Mouse (Mus musculus) retina, embryonic 14.5 days (tissue): ENCODE measurements at regions not wholly inside any gene's neighbourhood (a gene's known extent, or its start where the extent isn't known, plus 50 kb on each side); places are given as distances from the start of the nearest gene placed in this dataset.

ENCODE experiments used
- DNase-seq: peaks from one replicate; pipeline ENCODE4 v3.0.0-alpha.2; 2015; ENCODE audit warnings: low spot score

DNA sequence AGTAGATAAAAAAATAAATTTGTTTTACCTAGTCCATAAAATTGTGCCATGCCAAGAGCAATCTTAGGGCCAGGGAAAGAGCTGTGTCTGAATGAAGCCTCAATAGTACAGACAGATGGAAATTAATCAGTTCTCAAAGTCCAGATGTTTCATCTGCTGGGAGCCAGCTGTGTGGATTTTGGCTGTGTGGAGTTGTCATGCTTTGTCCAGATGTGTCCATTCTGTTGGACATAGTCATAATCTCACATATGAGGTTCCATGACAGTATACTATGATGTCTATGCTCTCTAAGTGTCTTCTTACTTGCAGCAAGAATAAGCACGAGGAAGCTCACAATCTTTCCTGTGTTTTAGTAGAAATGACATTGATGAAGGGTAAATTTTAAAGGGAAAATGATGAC, 105.8 kb upstream of the 4933415F23Rik start:
- DNase-seq: no peak

GRCm38 (mm10) chr1:23207024-23207423, 105.0 kb upstream of the 4933415F23Rik start:
- DNase-seq: no peak

DNA sequence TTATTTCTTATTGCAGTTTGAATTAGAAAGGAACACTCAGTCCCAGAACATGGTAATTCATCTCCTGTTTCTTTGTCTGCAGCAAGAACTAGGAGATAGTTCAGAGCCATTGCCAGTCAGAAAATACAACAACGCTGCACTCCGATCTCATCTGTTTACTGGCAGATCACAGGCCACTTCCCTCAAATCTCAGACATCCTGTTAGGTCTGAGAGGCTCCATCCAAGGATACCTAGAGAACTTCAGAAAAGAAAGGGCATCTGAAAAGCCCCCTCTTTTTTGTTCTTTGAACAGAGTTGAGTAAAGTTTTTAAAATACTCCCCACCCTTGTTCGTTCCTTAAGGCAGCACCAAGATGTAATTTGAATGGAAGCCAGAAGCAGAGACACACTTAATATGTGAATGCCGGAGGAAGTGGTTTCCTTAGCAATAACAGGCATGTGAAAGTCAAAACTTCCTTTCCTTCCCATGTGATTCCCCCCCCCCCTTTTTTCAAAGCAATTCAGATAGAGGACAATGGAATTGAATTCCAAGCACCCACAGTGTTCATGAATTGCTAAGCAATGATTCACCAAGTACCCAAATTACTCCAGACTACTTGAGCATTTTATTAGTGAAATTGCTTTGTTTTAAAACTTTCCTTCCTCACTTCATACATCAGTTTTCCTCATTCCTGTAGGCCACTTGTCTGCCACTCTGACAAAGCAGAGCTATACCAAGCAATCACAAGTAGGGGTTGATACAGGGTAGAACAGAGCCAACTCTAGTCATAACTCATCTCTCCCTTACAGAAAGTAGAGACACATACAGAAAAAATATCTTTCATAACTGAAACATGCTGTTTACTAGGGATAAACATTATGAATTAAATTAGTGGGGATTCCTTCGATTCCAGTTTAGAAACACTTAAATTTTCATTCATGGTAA, 100.7 kb upstream of the 4933415F23Rik start:
- no peak for DNase-seq

DNA sequence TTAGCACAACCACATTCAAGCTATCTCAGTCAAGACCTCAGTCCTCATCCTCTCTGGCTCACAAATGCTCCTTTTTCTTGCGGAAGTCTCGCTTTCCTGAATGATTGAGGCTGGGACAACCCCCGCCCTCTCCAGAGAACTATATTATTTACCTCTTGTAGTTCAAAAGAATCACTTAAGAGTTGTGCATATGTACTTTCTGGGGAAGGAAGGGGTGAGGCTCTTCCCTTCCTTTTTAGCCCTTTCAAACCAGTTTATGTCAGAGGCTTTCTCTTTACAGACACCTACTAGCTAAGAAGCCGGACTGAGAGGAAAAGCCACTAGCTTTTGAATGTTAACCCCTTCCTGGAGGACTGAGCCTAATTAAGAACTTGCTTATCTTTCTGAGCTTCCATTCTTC, 98.4 kb upstream of the 4933415F23Rik start:
- DNase-seq: no peak

GRCm38 (mm10) chr1:23190316-23191005, 88.4 kb upstream of the 4933415F23Rik start:
- no peak for DNase-seq

DNA sequence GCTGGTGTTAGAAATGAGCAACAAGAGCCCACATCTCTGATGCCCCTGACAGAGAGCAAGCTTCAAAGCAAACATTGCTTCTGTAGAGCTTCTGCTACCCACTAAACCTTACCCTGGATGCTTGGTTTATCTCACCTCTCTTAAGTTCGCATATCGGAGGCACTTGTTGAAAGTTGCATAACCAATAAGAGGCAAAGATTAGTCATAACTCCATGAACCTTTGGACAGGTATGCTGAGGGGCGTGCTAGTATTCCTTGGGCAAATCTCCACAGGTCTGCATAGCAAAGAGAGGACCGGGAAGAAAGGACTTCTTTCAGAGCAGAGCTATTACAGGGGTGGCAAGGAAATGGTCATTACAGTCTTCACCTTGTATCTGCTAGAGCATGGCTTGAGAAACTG, 87.7 kb upstream of the 4933415F23Rik start:
- no peak for DNase-seq

- no peak for DNase-seq
Observed at GRCm38 (mm10) chr1:23188216-23188615, 86.2 kb upstream of the 4933415F23Rik start.

DNA sequence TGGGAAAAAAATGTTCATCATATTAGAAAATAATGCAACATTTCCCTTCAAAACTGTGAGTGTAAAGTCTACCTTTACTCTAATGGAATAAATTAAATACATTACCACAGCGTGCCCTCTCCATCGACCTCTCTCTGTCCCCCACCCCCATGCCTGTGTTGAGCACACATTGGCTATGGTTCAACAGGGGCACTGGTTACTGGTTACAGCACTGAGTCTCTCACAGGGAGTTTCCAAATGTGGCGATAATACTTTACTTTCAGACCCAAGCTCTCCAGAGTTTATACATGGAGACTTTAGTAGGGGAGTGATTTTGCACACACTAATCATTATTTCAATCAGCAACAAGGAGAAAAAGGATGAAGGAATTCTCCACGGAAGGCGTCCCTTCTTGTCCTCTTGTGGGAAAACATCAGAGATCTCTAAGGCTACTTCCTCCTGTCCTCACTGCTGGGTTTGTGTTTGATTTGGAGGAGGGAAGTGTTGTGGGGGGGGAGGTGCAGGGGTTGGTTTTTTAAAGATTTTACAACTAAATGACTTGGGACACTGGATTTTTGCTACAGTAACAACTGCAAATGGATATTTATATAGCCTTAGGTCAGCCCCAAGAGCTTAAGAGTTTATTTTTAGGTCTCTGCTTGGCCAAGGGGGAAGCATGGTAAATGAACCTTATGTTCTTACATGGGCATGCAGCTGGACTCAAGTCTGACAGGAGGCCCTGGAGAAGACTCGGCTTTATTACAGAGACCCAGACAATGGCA, 85.6 kb upstream of the 4933415F23Rik start:
- DNase-seq: no peak

DNA sequence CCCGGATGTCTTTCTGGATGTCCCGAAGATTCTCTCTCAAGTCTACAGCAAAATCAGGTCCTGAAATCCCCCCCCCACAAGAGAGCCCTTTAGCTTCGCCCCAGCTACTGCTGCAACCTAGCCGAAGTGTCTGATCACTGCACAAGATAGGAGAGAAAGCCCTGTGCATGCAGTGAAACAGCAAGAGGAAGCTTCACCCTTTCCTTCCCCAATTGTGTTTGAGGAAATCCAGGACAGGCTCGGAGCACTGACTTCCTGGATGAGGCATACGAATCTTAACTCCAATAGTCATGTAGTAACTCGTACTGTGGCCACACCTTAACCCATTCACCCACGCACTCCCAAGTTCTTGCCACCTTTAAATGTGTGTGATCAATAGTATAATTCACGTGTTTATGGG, 82.7 kb upstream of the 4933415F23Rik start:
- DNase-seq: no peak

GRCm38 (mm10) chr1:23182541-23182940, 80.5 kb upstream of the 4933415F23Rik start:
- no peak for DNase-seq

DNA sequence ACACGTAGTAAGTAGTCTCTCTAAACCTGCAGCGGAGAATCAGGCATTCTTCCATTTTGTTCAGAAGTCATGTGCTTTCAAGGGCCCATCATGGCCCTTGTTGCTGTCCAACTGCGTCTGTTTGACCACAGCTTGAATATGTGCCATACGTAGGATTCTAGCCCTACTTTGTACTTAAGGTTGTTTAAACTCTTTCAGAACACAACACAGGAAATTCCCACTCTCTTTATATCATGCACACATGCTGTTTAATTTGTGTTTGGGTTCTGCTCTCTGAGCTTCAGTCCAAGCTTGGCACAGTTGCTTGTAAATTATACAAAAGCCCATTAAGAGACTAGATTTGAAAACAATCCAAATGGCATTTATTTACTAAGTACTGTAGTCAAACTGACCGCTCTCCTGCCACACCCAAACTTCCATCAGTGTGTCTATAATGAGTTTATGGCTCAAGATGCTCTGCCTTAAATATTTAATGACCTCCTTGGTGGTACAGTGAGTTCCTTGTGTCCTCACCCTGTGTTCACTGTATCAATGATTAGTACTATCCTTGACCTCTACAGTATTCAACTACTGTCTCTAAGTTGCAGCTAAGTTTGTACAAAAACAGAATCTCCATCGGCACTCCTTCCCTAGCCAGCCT, 76.4 kb upstream of the 4933415F23Rik start:
- no peak for DNase-seq

DNA sequence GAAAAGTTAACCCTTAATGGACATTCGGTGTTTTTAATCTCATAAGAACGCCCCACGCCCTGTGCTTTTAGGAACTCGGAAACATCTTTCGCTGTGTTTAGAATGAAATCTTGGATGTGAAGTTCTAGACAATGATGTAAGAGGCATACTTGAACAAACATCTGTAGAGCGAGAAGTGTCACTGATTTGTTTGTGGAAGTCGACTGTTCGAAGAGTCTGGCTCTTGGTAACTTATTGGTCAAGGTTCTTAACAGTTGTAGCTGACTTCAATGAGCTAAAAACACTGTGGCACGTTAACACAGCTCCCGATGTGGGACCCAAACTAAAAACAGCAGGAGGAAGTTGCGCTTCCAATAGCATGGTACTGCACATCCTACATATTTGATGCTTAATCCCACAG, 72.0 kb upstream of the 4933415F23Rik start:
- no peak for DNase-seq

GRCm38 (mm10) chr1:23173054-23173802, 71.2 kb upstream of the 4933415F23Rik start:
- DNase-seq: no peak

- DNase-seq: no peak
Observed at GRCm38 (mm10) chr1:23171336-23171735, 69.3 kb upstream of the 4933415F23Rik start.

- no peak for DNase-seq
Observed at GRCm38 (mm10) chr1:23170711-23171110, 68.7 kb upstream of the 4933415F23Rik start.

DNA sequence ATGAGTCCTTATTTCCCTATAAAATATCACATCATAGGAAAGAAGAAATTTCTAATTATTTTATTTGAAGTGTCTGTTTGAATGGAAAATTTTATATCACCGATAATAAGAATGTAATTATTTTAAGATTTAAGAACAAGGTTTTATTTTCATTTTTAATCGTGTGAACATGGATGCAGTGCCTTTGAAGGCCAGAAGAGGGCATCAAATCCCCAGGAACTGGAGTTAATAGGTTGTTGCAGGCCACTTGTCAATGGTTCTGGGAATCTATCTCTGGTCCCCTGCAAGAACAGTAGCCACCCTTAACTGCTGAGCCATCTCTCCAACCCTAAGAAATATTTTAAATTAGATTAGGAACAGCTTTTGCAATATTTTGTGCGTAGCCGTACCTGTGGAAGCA, 66.5 kb upstream of the 4933415F23Rik start:
- no peak for DNase-seq

DNA sequence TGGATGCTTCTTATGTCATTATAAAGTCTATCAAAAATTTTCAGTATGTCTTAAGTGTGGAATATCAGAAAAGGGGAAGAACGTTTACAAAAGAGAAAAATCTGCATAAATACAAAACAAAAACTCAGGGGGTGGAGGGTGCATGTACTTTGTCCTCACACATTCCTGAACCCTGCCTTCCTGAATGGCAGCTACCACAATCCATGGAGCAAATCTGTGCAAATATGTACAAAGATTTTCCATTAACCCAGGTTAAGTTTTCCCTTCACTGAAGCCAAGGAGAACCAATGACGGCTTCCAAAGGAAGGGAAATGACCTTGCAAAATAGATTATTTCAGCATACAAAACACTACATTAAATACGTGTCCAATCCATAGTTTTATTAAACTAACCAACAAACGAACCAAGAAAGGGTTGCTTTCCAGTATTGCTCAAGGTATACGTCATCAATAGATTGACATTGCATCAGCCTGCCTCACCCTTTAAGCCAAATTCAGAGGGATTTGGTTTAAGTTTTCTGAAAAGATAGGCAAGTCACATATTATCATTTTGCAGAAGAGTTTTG, 61.4 kb upstream of the 4933415F23Rik start:
- no peak for DNase-seq

DNA sequence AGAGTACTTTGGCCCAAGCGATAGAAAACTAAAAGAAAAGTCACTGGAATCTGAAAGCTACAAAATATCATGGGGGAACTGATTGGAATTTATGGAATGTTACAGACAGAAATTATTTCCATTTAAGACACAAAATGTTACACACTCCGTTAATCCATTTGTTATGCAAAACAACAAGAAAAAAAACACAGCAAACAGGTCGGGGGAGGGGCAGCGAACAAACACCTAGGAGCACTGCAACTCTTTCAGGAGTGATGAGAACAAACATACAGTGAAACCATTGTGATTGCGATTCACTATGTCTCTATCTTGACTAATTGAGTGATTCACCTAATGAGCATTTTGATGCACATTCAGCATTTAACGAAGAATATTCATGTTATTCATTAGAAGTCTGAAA, 60.7 kb upstream of the 4933415F23Rik start:
- DNase-seq: no peak
